Mouse (Mus musculus) Muller cell, postnatal 12 days (primary cell): ENCODE measurements around the gene Tbxas1.

Experiments
- DNase-seq: peaks from one replicate; pipeline ENCODE4 v3.0.0-alpha.2; 2015; ENCODE audit errors: inconsistent ontology term

Gene Tbxas1

DNA sequence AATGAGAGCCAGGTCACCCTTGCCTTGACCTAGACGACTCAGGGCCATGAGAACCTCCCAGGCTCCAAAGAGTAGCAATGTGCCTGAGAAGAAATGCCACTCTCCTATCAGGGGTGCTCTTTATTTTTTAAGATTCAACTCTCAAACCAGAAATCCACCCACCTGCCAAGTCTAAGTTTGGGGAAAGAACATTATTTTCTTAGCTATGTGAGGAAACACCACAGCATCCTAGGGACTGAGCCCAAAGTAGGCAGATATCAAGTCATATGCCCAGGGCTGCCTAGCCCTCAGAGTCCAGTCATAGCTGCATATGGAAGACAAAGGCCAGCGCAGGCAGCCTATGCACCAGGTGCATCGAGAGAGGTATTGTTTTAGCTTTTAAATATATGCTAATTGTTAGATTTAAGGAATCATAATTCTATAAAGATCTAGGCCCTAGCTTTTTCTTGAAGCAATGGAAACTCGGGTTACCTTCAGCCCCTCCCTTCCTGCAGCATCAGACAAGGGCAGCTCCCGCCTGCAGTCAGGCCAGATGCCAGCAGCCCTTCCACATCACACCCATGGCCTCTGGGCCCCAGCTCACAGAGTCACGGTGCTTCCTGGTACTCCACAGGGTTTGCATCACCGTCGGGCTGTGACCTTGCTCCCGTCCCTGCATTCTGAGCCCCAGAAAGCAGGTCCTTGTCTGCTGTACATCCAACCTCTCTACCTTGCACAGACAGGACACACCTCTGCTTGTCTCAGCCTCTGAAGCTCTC is 176.8 kb downstream of the Tbxas1 start:
- no peak for DNase-seq

DNA sequence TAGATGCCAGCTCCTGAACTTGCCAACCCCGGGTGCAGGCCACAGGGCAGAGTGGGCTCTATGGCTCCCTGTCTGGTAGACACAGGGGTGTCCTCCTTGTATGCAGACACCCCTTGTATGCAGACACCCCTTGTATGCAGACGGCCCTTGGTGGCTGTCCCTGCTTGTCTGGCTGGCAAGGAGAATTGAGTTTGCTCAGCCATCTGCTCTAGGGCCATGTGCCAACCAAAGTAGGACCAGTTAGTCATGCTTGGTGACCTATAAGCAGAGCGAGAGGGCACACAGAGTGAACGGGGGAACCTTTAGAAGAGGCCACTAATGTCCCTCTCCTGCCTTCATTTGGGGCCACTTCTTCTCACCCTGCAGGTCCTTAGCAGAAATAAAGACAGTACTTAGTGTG is 177.4 kb downstream of the Tbxas1 start:
- peak; percentile 22 for DNase-seq

DNA sequence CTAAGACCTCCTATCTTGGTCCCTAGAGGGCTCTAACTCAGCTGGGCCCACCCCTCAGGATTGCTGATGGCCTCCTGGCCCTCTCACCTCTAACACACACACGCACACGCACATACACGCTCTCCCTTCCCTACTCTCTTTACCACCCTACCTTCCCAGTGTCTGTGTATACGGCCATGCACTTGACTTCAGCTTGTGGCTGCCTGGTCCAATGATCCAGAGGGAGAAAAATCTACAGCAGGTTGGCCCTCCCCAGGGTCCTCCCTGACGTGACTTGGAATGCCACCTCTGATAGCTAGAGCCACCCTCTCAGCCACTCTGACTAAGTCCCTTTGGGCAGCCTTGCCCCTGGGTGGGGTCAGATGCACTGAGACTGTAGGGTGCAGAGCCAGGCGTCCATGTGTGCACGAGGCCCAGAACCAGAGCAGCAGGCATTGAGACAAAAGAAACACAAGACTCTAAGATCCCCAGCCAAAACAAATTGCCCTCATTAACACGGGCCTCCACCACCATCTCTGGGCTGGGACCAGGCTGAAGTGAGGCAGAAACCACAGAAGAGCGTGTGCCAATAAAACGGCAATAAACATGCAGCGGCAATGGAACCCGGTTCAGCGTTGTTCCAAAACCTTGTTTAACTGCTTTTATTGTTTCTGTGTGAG is 179.1 kb downstream of the Tbxas1 start:
- DNase-seq = peak; percentile 90

DNA sequence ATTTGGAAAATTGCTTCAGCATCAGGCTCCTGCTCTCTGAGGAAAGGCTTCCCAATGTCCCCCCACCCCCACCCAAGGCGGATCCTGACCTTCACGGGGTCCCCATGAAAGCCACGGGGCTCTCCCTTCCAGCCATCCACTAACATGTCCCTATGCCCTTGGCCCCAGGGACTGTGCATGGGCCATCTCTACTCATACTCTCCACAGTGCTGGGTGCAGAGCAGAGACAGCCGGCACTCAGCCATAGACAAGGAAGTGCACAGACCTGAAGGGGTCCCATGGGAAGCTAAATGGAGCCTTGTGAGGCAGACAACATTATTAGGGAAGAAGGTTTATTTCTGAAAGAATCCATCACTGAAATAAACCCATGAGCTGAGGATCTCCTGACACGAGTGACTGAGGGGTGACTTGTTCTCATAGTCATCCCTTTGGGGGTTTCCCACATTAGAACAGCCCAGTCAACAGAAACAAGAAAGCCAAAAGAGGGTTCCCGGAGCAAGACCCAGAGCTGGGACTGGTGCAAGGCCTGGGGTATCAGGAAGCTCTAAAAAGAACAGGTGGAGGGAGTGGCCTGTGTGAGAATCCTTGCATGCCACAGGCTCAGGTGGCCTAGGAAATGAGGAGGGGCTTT is 179.8 kb downstream of the Tbxas1 start:
- no peak for DNase-seq

DNA sequence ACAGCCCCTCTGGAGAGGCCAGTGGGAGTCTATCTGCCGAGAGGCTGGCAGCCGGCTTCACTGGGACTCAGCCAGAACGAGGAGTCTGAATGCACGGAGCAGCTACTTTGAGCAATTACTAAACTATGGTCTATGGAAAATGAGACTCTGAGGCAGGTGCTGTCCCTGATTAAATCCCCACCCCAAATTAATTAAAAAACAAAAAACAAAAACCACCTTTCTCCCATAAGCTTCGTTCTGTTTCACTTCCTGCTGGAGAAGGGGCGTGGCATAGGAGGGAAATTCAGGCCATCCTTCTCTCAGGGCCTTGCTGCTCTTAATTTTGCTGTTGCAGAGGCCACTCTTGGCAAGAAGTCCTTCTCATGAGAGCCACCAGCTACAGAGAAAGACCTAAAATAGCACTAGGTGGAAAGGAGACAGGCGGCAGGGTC is 180.6 kb downstream of the Tbxas1 start:
- peak; percentile 12 for DNase-seq

DNA sequence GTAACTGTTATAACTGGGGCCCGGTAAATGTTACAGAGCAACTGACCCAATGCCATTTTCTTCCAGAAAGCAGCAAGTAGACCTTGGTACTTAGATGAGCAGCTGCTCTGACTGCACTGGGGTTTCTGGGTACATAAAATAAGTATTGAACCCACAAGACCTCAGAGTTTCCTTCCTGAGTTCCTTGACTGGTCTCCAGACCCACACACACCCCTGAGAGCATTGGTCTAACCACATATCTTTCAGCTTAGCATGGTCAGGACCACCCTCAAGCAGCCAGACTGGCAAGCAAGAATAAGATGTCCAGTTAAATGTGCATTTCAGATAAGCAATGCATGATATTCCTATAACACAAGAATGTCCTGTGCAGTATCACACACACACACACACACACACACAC is 182.0 kb downstream of the Tbxas1 start:
- no peak for DNase-seq

DNA sequence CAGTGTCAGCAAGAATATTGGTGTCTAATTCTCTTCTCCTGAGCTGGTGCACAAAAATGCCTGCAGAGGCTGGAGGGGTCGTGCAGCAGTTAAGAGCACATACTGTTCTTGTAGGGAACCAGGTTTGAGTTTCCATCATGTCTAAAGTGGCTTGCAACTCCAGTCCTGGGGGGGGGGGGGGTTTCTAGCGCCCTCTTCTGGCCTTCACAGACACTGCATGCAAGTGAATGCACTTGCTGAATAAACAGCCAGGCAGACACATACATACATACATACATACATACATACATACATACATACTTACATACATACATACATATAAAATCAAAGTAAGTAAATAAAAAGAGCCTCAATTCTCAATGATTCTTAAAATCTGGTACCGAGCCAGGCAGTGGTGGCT is 183.2 kb downstream of the Tbxas1 start:
- DNase-seq = no peak

DNA sequence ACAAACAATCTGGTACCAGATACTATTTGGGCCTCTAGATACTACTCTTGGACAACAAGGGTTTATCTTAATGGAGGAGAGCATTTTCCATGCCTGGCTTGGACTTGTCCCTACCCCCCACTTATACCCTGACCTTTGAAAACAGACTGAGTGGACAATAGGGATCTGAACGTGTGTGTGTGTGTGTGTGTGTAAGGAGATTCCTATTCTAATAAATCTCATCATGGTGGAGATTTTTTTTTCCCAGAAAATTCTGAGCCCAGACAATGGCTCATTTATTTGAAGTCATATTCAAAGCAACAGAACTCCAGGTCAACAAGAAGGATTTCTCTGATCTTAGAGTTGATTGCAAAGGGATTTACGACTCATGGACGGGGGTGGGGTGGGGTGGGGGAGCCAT is 183.7 kb downstream of the Tbxas1 start:
- no peak for DNase-seq

DNA sequence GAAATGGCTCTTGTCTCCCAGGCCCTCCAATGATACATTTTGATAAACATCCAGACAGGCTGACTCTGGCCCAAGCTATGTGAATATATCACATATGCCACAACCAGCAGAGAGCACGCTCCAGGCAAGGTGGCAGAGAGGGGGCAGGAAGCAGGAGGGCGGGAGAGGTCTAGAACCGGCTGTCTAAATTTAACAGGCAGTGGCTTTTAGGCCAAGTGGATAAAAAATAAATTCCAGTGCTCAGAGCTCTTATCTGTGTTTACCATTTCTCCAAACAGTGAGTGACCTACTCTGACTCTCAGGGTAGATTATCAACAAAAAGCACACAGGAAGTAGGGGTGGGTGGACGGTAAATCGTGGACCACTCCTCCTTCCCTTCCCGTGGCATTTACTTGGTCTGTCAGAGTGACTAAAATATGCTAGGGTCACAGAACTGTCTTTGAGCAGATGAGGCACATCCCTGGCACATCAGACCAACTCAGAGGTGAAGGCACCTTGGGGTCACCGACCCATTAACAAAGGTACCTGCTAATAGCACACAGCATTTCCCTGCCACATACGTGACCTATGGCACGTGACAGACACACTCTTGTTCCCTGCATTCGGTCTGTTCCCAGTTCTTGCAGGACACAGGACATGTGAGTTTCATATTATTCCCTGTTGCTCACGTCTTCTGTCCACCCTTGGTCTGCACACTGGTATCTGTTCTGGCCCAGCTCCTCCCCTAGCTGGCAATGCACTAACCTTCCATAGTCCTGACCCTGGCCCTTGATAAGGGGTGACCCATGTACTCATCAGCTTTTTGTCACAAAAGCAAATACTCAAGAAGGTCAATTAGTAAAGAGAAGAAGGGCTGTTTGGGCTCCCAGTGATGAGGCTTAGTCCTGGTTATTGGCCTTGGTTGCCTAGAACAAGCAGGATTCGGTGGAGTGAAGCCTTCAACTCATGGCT is 184.6 kb downstream of the Tbxas1 start:
- no peak for DNase-seq

DNA sequence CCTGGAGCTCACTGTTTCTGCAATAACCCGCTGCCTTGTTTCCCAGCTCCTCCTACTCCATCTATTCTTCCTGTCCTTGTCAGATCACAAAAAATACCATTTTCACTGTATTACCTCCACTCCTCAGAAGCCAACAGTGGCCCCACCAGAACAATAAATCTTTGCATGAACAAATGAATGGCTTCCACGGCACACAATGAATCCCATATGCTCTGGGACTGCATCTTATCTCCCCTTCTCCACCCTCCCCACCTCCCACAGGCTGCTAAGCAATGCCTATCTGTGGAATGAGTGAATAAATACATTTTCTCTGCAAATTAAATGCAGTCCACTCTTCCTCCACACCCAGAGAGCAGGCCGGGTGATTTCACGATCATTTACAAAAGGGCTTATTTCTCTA is 186.0 kb downstream of the Tbxas1 start:
- DNase-seq = no peak

DNA sequence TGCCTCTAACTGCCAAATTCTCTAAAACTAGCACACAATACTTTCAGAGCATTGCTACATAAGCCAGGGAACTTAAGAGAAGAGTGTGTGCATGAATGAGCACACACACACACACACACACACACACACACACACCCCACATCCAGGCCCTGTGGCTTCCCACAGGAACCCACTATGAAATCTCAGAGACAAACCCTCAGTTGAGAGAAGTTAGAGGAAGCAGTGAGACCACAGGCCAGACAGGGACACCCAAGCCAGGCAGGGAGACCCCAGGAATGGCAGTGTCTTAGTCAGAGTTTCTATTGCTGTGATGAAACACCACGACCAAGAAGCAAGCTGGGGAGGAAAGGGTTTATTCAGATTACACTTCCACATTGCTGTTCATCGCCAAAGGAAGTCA is 188.3 kb downstream of the Tbxas1 start:
- DNase-seq = no peak

DNA sequence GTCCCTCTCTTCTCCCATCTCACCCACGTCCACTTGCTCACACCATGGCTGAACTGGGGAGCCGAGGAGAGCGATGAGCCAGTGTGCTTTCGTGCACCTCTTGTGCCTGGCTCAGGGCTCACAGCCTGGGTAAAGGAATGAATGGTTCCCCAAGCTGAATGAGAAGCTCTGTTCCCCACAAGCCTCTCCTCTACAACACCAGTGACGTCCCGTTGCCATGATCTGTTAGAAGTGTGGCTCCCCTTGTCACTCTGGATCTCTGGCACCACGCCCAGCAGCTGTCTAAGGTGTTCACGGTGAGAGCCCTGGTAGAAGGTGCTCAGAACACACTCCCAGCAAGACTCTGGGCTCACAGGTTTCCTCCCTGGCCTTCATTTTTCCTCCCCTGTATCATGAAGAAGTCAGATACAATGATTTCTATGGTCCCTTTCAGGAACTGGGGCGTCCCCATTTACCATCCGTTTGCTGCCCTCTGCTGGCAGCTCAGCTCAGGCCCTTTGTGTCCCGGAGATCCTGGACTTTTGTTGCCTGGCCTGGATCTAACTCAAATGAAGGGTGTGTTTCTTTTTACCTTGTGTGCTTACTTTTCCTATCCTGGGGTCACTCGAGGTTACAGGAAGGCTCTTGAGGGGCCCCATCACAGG is 191.9 kb downstream of the Tbxas1 start:
- peak; percentile 51 for DNase-seq

DNA sequence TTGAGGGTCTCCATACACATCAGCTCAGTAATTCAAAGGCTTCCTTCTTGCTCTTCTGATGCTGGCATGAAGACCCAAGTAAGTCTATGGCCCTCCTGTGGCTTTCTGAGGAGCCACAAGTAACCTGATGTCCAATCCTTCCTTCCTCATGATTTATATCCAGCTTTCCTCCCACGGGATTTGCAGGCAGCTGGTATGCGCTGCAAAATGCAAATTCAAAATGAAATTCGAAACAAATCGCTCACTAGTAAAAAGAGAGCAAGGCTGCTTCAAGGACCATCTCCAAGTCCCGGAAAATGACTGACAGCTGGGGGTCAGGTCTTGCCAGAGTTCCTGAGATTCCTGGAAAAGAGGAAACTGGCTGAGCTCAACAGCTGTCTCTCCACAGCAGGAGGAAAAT is 197.5 kb downstream of the Tbxas1 start:
- DNase-seq = no peak

DNA sequence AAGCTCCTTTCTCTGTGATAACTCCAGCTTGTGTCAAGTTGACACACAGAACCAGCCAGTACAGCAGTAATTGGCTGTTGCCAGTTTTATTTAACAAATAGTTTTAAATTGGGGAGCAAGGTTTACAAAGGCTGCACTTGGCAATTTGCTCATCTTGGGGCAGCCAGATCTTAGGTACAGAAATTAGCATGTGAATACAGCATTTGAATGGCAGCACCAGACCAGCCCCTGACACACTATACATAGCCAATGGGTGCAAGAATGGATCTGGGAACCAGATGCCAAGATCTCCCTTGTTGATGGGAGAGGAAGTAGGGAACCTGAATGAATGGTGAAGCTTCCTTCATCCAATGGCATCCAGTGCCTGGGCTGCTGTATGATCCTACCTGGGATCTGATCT is 199.0 kb downstream of the Tbxas1 start:
- no peak for DNase-seq

DNA sequence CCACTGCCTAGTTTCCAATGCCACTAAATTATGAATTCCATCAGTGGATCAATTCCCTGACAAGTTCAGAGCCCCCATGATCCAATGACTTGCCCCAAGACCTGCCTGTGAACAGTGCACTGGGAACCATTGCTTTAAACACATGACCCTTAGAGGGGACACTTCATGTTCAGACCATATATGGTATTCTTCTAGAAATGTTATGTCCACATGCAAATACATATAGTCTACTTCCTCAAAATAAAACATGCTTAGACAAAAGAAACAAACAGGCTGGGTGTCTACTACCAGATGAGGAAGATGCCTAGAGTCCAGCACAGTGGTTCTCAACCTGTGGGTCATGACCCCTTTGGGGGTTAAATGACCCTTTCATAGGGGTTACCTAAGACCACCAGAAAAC is 201.3 kb downstream of the Tbxas1 start:
- no peak for DNase-seq

DNA sequence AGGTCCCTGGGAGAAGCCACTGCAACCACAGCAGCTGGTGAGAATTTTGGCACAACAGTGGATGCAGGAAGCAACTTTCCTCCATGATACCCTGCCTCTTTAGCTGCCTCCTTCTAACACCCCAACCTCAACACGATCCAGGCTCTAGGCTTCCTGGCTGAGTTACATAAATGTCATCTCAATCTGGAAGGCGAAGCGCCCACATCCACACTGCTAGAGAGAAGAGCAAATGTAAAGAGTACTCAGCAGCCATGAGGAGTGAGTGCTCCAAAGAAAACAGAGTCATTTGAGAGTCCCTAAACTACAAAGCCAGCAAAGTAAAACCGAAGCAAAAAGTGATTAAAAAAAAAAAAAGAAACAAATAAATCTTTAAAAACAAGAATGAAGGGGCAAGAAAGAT is 229.4 kb downstream of the Tbxas1 start:
- no peak for DNase-seq

DNA sequence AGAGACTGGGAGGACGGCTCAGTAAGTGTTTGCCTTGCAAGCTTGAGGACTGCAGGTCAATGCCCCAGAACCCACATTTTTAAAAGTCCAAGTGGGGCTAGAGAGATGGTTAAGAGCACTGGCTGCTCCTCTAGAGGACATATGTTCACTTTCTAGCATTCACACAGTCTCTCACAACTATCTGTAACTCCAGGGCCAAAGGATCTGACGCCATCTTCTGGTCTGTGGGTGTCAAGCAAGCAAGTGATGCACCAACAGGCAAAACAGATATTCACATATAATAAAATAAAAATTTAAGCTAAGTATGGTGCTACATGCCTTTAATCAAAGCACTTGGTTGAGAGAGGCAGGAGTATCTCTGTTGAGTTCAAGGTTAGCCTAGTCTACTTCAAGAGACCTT is 231.6 kb downstream of the Tbxas1 start:
- no peak for DNase-seq

DNA sequence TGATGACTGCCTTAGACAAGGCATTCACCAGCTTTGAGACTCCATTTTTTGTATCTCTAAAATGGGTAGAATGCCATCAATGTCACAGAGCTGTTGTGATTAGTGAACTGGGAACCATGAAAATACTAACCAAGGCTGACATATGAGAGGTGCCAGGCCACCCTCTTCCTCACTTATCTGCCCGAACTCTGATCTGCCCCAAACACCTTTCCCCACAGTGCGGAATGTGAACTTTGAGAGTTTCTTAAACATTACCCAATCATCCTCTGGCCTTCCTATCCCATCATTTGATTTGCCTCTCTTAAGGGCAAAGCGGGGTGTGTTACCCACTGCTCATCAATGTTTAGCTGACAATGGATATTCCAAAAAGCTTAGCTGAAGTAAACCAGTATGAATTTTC is 237.5 kb downstream of the Tbxas1 start:
- DNase-seq = no peak

DNA sequence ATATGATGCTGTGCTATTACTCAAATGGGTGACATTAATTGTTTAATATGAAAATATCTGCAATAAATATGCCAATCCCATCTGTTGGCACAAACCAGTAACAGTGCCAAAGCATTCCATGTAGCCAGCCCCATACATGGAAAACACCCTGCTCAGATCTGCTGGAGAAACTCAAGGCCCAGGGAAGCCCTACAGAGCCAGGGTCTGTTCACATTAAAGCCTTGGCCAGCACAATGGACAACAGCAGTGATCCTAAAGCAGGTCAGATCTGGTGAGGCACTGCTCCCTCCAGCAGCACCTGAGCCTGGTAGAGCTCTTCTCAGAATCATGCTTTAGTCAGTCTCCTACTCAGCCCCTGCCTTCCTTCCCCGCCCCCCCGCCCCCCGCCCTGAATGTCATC is 237.9 kb downstream of the Tbxas1 start:
- no peak for DNase-seq

DNA sequence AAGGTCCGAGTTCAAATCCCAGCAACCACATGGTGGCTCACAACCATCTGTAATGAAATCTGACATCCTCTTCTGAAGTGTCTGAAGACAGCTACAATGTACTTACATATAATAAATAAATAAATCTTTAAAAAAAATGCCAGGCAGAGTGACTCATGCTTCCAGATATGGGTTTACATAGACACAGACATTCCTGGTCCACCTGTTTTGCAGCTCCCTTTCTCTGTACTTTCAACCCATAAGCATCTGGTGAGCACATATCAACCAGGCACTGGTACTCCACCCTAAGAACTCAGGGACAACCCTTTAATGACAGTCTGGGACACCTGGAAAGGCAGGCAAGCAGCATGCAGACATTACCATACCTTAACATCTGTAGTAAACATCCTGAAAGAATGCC is 240.2 kb downstream of the Tbxas1 start:
- no peak for DNase-seq
